Comparison of ENCODE assay signal across 13 mouse cellular contexts in genomic region chr19:56077491-56077890, GRCm38 (mm10).
"Had no signal": no experiment of that assay in that cellular context is flagged by ENCODE, and none has a peak within 500 bp of the region (broad histone marks: within the 10 kb centered on the region; RNA-seq: fewer than 3 reads in every experiment).

No protein-coding gene starts in this region.

- DNase-seq: lung, adult 18-20 months; lung, embryonic 14.5 days; lung, postnatal 10 days; lung, postnatal 4 days; midbrain, embryonic 14.5 days; retina, postnatal 1 day; right cerebral cortex, adult 18-20 months; right cerebral cortex, postnatal 25 days; right cerebral cortex, postnatal 4 days; spleen, adult 18-20 months; thymus, adult 18-20 months; thymus, postnatal 14 days; thymus, postnatal 4 days had no signal
